Mouse (Mus musculus) R1 (cell line): ENCODE results near the gene Def6.
A peak's percentile ranks its signal among the peaks of the same experiment; 100 is the strongest.

Source experiments
- DNase-seq: peaks from one replicate; pipeline ENCODE4 v3.0.0-alpha.2; 2018; ENCODE audit warnings: low read depth, low spot score

Def6 gene

GRCm38 (mm10) chr17:28237874-28238273 is 30.3 kb downstream of the Def6 start:
- DNase-seq: no peak

GRCm38 (mm10) chr17:28240846-28241245 is 33.3 kb downstream of the Def6 start:
- DNase-seq: no peak

GRCm38 (mm10) chr17:28242296-28242695 is 34.7 kb downstream of the Def6 start:
- no peak for DNase-seq

GRCm38 (mm10) chr17:28244214-28244613 is 36.6 kb downstream of the Def6 start:
- DNase-seq: no peak

GRCm38 (mm10) chr17:28244714-28245113 is 37.1 kb downstream of the Def6 start:
- DNase-seq: peak; percentile 46

- DNase-seq: no peak
These were observed 39.1 kb downstream of the Def6 start for GRCm38 (mm10) chr17:28246640-28247039.

GRCm38 (mm10) chr17:28247613-28248012 is 40.0 kb downstream of the Def6 start:
- DNase-seq: no peak

GRCm38 (mm10) chr17:28249062-28249461 is 41.5 kb downstream of the Def6 start:
- DNase-seq: no peak

GRCm38 (mm10) chr17:28251579-28252280 is 44.2 kb downstream of the Def6 start:
- no peak for DNase-seq

GRCm38 (mm10) chr17:28252281-28252648 is 44.7 kb downstream of the Def6 start:
- no peak for DNase-seq

GRCm38 (mm10) chr17:28253216-28253615 is 45.6 kb downstream of the Def6 start:
- no peak for DNase-seq

- no peak for DNase-seq
These were observed 47.2 kb downstream of the Def6 start for GRCm38 (mm10) chr17:28254804-28255203.

GRCm38 (mm10) chr17:28255651-28256050 is 48.1 kb downstream of the Def6 start:
- no peak for DNase-seq

GRCm38 (mm10) chr17:28256651-28257328 is 49.2 kb downstream of the Def6 start:
- peak; percentile 75 for DNase-seq

- DNase-seq: no peak
These were observed 50.7 kb downstream of the Def6 start for GRCm38 (mm10) chr17:28258325-28258724.

GRCm38 (mm10) chr17:28259890-28260542 is 52.4 kb downstream of the Def6 start:
- peak; percentile 85 for DNase-seq

GRCm38 (mm10) chr17:28260543-28260909 is 52.9 kb downstream of the Def6 start:
- DNase-seq: no peak

GRCm38 (mm10) chr17:28261795-28262194 is 54.2 kb downstream of the Def6 start:
- no peak for DNase-seq

- DNase-seq: no peak
These were observed 55.8 kb downstream of the Def6 start for GRCm38 (mm10) chr17:28263181-28263894.

GRCm38 (mm10) chr17:28267251-28267650 is 59.7 kb downstream of the Def6 start:
- DNase-seq: peak; percentile 75

GRCm38 (mm10) chr17:28270165-28270564 is 62.6 kb downstream of the Def6 start:
- DNase-seq: peak; percentile 79
